Comparison of ENCODE assay signal across 27 mouse cellular contexts in the genomic region with DNA sequence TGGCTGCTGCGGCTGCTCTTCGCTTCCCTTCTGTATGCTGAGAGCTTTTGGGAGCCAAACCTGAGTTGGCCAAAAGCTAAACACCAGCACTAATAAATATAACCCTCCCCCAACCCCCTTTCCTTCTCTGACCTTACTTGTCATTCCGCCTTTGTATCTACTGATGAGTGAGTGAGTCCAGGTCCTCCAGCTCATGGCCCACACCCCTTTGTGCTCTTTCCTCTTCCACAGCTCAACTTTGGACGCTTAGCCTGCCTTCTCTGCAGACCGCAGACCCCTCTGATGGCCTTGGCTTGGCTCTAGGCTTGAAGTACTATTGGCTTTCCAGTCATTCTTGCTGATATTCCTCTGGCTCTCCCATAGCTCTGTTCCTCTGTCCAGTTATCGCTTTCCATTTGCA. TPM values are rescaled to one million over a fixed set of nuclear protein-coding genes. Genes with fewer than 3 reads are reported as not detected.
DNase-seq lines count a peak whose midpoint lies in the region; ATAC-seq and TF ChIP-seq lines count a peak whose summit lies in the region.
"Had no signal": no experiment of that assay in that cellular context is flagged by ENCODE, and none has a peak within 500 bp of the region (broad histone marks: within the 10 kb centered on the region; RNA-seq: fewer than 3 reads in every experiment).

No protein-coding gene starts in this region.

- DNase-seq in heart, adult 2 months = no peak
- DNase-seq in heart, adult 11 months = no peak
- no peak for DNase-seq in heart, adult 8-10 months (ENCODE audit: low spot score)
- no peak for DNase-seq in kidney, adult 2 months
- no peak for DNase-seq in kidney, adult 8-10 months
- no peak for DNase-seq in spleen, adult 18-20 months
- no peak for DNase-seq in lung, adult 2 months
- DNase-seq: adrenal gland, adult 8-10 months; adrenal gland, postnatal 25 days; cerebellum, adult 11-12 months; cerebellum, adult 8-10 months; cerebellum, postnatal 10 days; cerebellum, postnatal 36 days; embryo, embryonic 11 days; gastrocnemius, postnatal 25 days; kidney, adult 18-20 months had no signal

- peaks cover 6% of the 10 kb centered on the region for H3K4me1 ChIP-seq in heart, adult 2 months (ENCODE audit: control insufficient read depth, insufficient read depth, low read length)
- peaks cover 36% of the 10 kb centered on the region for H3K4me1 ChIP-seq in heart, embryonic 12.5 days (replicated peaks)
- H3K4me1 ChIP-seq in kidney, adult 2 months (ENCODE audit: control insufficient read depth, insufficient read depth, low read length) = peaks cover 8% of the 10 kb centered on the region; the same call in 1 of the 2 replicates
- H3K4me1 ChIP-seq in lung, adult 2 months (ENCODE audit: control insufficient read depth, insufficient read depth, low read length) = no peaks in the 10 kb centered on the region
- H3K4me1 ChIP-seq: forebrain, embryonic 15.5 days had no signal

- H3K9me3 ChIP-seq in heart, embryonic 12.5 days (replicated peaks) = no peaks in the 10 kb centered on the region
- H3K9me3 ChIP-seq: embryonic facial prominence, embryonic 10.5 days; embryonic facial prominence, embryonic 13.5 days; forebrain, embryonic 12.5 days; forebrain, embryonic 15.5 days had no signal

- no peak for TF ChIP-seq CTCF in heart, adult 2 months (IDR thresholded peaks at IDR 0.05)
- TF ChIP-seq CTCF in kidney, adult 2 months (conservative IDR thresholded peaks at IDR 0.05; ENCODE audit: insufficient read depth, insufficient read length, low read depth, low read length) = no peak
- TF ChIP-seq CTCF in lung, adult 2 months (IDR thresholded peaks at IDR 0.05; ENCODE audit: insufficient read depth, low read length) = no peak

- peak overlapping the region; percentile 23; the same call in 1 of the 2 replicates for H3K27ac ChIP-seq in heart, adult 2 months
- H3K27ac ChIP-seq in heart, embryonic 12.5 days (ENCODE audit: poor library complexity, severe bottlenecking) = peak overlapping the region; percentile 78
- H3K27ac ChIP-seq in kidney, adult 2 months (ENCODE audit: insufficient read depth, low read depth, low read length) = peak overlapping the region; percentile 61
- H3K27ac ChIP-seq: embryonic facial prominence, embryonic 10.5 days; embryonic facial prominence, embryonic 13.5 days; forebrain, embryonic 12.5 days; forebrain, embryonic 15.5 days; hindbrain, embryonic 14.5 days; hindbrain, postnatal 0 days had no signal

- 67% methylated on average over 6 of the region's 6 CpGs for WGBS in heart, adult 2 months
- WGBS in heart, embryonic 12.5 days = 60% methylated on average over 6 of the region's 6 CpGs
- WGBS in kidney, adult 2 months = 82% methylated on average over 6 of the region's 6 CpGs
- WGBS in lung, adult 2 months = 87% methylated on average over 6 of the region's 6 CpGs

- no peak overlapping the region for H3K9ac ChIP-seq in heart, adult 2 months (ENCODE audit: low read depth, low read length)
- no peak overlapping the region for H3K9ac ChIP-seq in heart, embryonic 12.5 days
- H3K9ac ChIP-seq: embryonic facial prominence, embryonic 13.5 days; forebrain, embryonic 12.5 days; forebrain, embryonic 15.5 days; hindbrain, embryonic 14.5 days had no signal

- H3K4me3 ChIP-seq in heart, adult 2 months = no peak overlapping the region
- H3K4me3 ChIP-seq in heart, embryonic 12.5 days = no peak overlapping the region
- no peak overlapping the region for H3K4me3 ChIP-seq in kidney, adult 2 months (ENCODE audit: insufficient read depth, low read depth, low read length)
- no peak overlapping the region for H3K4me3 ChIP-seq in lung, adult 2 months (replicated peaks; ENCODE audit: extremely low read depth, low read depth, low read length)
- H3K4me3 ChIP-seq: embryonic facial prominence, embryonic 10.5 days; embryonic facial prominence, embryonic 13.5 days; erythroblast, embryonic 14.5 days; forebrain, embryonic 12.5 days; forebrain, embryonic 15.5 days had no signal

- H3K27me3 ChIP-seq in heart, adult 2 months (ENCODE audit: control insufficient read depth, insufficient read depth, low read length) = no peaks in the 10 kb centered on the region
- no peaks in the 10 kb centered on the region for H3K27me3 ChIP-seq in heart, embryonic 12.5 days (replicated peaks)
- H3K27me3 ChIP-seq in kidney, adult 2 months (replicated peaks; ENCODE audit: control insufficient read depth, insufficient read depth, low read length) = no peaks in the 10 kb centered on the region
- H3K27me3 ChIP-seq: embryonic facial prominence, embryonic 13.5 days; forebrain, embryonic 12.5 days; forebrain, embryonic 15.5 days had no signal

- TF ChIP-seq POLR2A in heart, adult 2 months (IDR thresholded peaks at IDR 0.05; ENCODE audit: insufficient read depth, low read depth, low read length) = no peak
- TF ChIP-seq POLR2A in kidney, adult 2 months (IDR thresholded peaks at IDR 0.05; ENCODE audit: low read depth, low read length) = no peak
- TF ChIP-seq POLR2A in lung, adult 2 months (IDR thresholded peaks at IDR 0.05; ENCODE audit: borderline replicate concordance, extremely low read depth, low read depth, low read length) = no peak

- no peaks in the 10 kb centered on the region for H3K36me3 ChIP-seq in heart, adult 2 months (ENCODE audit: control insufficient read depth, insufficient read depth, low read length)
- H3K36me3 ChIP-seq in heart, embryonic 12.5 days = no peaks in the 10 kb centered on the region
- H3K36me3 ChIP-seq in kidney, adult 2 months (ENCODE audit: control insufficient read depth, insufficient read depth, low read length) = no peaks in the 10 kb centered on the region
- H3K36me3 ChIP-seq: embryonic facial prominence, embryonic 10.5 days; embryonic facial prominence, embryonic 13.5 days; forebrain, embryonic 12.5 days; forebrain, embryonic 15.5 days had no signal

- no peak for TF ChIP-seq EP300 in heart, adult 2 months (IDR thresholded peaks at IDR 0.05; ENCODE audit: insufficient read depth, low read depth, low read length)

- ATAC-seq in heart, embryonic 12.5 days (ENCODE audit: insufficient number of reproducible peaks, low FRiP score) = no peak
- ATAC-seq: activated CD4-positive, CD25-positive, alpha-beta regulatory T cell, adult 4 months; forebrain, embryonic 15.5 days; hindbrain, postnatal 0 days; inflammation-experienced regulatory T-cells, adult 6 months; intestine, embryonic 16.5 days had no signal

- intact Hi-C loops in heart, adult 2 months (cut with DNase I) = no loop called here

- peak overlapping the region; percentile 9; the same call in 1 of the 2 replicates for H3K4me2 ChIP-seq in heart, embryonic 12.5 days
- H3K4me2 ChIP-seq: embryonic facial prominence, embryonic 13.5 days; forebrain, embryonic 12.5 days; forebrain, embryonic 15.5 days; hindbrain, embryonic 14.5 days had no signal

- no peaks in the 10 kb centered on the region; the same call in 1 of the 2 replicates for H3K79me2 ChIP-seq in heart, adult 2 months (replicated peaks; ENCODE audit: control insufficient read depth, insufficient read depth, low read length)

RNA-seq across cellular contexts. Expression of gene Kank1, which starts 16.4 kb away (rescaled TPM):
- total RNA-seq in heart, adult 2 months (2021) = 10 to 100 TPM; 37.2 to 37.3 TPM
- polyA plus RNA-seq in heart, adult 2 months (2012; rRNA removed) = 43.9 and 67.9 TPM in 2 replicates
- 81.5 and 82.8 TPM in 2 replicates for polyA plus RNA-seq in heart, embryonic 12.5 days (2016; fragmentation: Nextera tagmentation; extraction: Ambion mirVana)
- 10 to 100 TPM; 40.4 to 50.0 (median 45.6) TPM for total RNA-seq in heart, adult 8-10 months (2022)
- 56.0 and 68.7 TPM in 2 replicates for polyA plus RNA-seq in kidney, adult 2 months (2012; rRNA removed)
- 26.0 and 38.2 TPM in 2 replicates for polyA plus RNA-seq in lung, adult 2 months (2012; rRNA removed)
- polyA plus RNA-seq: activated CD4-positive, CD25-positive, alpha-beta regulatory T cell, adult 4 months; erythroblast, embryonic 14.5 days; inflammation-experienced regulatory T-cells, adult 6 months had no signal

Comparison
In these comparisons a context has a peak if more than half of its experiments do, and no peak if none do; other contexts are left out.
1. H3K27ac ChIP-seq: peak in every context shown above with its lines; median percentile 78 in heart, embryonic 12.5 days; 61 in kidney, adult 2 months; 23 in heart, adult 2 months.